Mouse (Mus musculus): ENCODE measurements around the gene Olfr938.

Gene Olfr938

GRCm38 (mm10) chr9:39078787-39079186, at the start of gene Olfr938:
TSS of gene Olfr938 (minus strand) at chr9:39078887.
- no peak for DNase-seq (ENCODE audit: low spot score in 2 of 2)

GRCm38 (mm10) chr9:39127831-39128230, 49.1 kb upstream of the Olfr938 start, which contains the start of gene Olfr27:
TSS of gene Olfr27 (plus strand) at chr9:39128131.
- DNase-seq (ENCODE audit: low spot score in 2 of 2): no peak

DNA sequence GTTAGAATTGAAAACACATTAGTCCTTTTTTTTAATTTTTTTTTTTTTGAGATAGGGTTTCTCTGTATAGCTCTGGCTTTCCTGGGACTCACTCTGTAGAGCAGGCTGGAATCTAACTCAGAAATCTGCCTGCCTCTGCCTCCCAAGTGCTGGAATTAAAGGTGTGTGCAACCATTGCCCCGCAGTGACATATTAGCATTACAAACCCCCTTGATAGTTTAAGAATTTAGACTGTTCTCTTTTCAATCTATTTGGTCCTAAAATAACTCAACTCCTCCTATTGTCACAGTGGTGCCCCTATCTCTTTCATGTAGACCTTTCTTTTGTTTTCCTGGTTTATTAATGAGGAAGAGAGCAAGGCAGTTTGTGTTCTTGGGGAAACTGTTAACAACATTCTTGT, 48.6 kb upstream of the Olfr938 start:
- DNase-seq (ENCODE audit: low spot score in 2 of 2): no peak

GRCm38 (mm10) chr9:39064851-39065250, 13.8 kb downstream of the Olfr938 start, which contains the start of gene Olfr937:
TSS of gene Olfr937 (minus strand) at chr9:39064951.
- no peak for DNase-seq (ENCODE audit: low spot score in 2 of 2)

All from spleen, postnatal 14 days (tissue).